Mouse (Mus musculus): ENCODE data around the gene Serpinb9.

DNA sequence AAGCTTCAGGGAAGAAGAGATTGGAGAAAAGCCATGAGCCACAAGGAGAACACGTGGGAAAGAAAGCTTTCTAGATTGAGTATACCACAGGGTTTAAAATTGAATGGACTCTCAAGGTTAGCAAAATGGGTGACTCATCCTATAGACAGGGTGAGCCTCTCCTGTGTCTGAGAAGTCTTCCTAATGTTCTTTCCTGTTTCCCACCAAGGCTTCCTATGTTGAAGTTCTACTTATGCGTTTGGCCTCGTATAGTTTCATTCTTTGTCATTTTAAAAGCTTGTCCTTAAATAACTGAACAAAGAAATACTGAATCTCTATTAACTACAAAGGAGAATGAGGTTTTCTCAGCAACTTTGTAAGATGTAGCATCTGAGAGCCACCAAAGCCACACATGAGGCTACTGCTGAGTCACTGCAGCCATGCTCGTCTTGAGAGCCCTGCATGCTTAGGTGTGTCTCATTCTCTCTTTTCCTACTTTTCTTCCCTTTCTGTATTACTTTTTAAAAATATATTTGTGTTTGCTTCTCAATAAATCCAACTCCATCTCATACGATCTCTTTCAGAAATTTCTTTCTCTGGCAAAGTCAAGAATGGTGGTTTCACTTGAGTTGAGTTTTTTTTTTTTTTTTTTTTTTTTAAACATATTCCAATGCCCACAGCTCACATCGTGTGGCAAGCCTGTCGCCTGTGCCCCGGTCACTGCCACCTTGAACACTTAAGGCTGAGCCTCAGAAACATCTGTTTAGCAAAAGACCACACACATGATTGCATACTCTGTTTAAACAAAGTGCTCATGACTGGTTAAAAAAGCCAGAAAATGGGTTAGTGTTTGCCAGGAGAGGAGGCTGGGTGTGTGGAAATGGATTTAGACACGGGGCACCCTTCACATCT, 718 bp downstream of the Serpinb9 start:
- TF ChIP-seq CTCF (IDR thresholded peaks at IDR 0.05; ENCODE audit: insufficient read depth, low read depth, low read length): no peak
- TF ChIP-seq POLR2A (IDR thresholded peaks at IDR 0.05; ENCODE audit: insufficient read depth, low read depth, low read length): no peak

All from olfactory bulb, adult 2 months (tissue).